Mouse (Mus musculus) cerebellum, postnatal 36 days (tissue): ENCODE data around the gene Scgb1b30.
"Not testable (repeated sequence)": the region's sequence is repeated elsewhere in the genome, so short reads cannot be mapped to it uniquely, and the experiment has no call there.

Source experiments
- DNase-seq, 2 experiments: peaks; one replicate each; pipeline ENCODE4 v3.0.0; 2021 to 2022; ENCODE audit warnings: mixed read lengths in 2 of 2

Gene Scgb1b30

DNA sequence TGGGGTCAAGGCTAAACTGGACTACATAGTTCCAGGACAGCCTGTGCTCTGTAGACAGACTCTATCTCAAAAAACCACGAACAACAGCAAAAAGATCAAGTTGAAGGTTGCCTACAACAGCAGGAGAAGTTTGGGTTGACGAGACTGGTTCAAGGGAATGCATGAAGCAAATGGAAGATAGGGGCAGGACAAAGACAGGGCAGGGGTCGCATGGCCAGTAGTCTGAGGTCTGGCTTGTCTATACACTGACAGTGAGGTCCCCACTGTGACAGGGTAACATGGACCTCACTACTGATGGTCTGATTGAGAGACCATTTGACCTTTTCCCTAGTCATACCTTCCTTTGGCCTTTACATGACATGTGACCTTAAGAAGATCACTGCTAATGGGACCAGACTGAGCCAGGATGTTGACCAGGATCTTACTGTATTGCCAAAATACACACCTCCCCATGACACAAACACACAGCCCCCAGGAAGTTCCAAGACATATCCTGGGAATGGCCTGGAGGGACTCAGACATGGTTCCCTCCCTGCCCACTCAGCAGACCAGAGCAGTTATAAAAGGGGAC, at the start of gene Scgb1b30:
Gene Scgb1b30, plus strand, starts transcription at position 521 of the 571 bp plus-strand sequence.
- no peak for DNase-seq

DNA sequence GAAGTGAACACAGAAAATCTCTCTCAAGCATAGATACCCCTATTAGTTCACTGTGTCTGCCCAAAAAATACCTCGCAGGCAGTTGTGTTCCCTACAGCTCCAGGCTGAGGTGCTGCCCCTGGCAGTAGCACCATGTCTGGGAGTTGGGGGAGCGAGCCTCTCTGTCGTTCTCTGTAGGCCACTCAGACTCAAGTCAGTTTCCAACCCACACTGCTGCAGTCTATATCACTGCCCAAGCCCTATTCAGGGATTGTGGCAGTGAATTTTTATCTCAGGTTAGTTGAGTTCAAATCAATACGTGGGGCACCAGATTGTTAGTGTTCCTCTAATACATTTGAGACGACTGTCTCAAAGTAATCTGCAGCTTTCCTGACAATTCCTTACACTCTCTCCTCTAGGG, 27.1 kb upstream of the Scgb1b30 start:
- not testable (repeated sequence) for DNase-seq

DNA sequence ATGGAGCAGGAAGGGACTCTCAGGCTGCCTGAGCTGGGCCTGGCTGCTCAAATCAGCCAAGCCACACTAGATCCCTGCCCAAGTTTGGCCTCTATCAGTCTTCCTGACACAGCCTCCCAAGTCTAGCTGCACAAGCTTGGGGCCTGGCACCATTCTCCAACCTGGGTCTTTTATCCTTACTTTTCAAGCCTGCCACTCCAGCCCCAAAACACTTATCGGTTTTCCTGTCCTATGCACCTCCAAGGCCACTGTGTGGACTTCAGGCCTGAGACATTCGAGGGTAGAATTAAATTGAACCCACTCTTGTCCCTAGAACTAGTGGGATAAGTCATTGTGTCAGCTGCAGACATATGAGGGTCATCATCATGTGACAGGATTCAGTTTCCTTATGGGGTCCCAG, 4.8 kb downstream of the Scgb1b30 start:
- no peak for DNase-seq

DNA sequence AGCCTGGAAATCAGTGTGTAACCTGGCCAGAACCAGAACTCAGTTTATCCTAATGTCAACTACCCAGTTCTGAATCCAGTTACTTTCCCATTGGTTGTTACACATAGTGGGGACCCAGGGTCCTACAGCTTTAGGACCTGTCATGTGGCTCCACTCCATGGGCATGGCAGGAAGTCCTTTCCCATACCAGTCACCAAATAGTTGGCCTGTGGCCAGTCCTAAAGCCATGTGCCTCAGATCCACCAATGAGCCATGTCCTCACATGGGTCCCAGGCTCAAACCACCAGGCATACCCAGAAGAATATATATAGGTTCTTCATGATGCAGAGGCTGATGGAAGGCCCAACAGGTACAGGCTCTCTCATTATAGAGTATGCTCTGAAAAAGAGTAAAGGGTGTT, 6.0 kb downstream of the Scgb1b30 start:
- DNase-seq = no peak

DNA sequence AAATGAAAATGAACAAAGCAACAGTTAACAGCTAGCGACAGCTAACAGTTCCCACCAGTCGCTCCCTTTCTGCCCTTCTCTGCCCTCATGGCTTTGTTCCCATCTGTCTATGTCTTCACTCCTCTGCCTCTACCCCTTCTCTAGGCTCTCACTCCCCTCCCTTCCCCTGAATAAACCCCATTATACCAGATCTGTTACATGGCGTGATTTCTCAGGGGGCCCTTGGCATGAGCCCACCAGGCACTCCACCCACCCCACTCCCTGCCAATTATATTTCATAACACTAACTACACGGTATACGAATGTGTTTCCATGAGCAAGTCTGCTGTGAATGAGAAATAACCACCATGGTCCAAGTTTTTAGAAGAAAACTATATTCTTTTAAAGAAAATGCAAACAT, 14.0 kb downstream of the Scgb1b30 start:
- no peak for DNase-seq

DNA sequence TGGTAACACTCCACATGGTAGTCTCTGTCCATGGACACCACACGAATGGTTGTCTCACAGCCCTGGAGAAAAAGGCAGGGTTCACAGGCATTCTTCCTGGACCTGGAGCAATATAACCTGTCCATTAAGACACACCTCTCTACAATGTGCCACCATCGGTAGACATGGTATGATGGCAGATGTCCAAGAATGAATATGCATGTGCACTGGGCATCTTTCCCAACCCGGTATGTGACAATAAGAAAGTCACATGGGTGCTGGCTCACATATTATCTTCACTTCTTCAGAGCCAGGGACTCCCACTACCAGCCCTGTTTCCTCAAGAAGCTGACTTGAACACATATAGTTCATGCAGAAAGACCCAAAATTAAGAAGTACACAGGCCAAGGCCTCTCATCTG, 21.4 kb downstream of the Scgb1b30 start:
- no peak for DNase-seq

DNA sequence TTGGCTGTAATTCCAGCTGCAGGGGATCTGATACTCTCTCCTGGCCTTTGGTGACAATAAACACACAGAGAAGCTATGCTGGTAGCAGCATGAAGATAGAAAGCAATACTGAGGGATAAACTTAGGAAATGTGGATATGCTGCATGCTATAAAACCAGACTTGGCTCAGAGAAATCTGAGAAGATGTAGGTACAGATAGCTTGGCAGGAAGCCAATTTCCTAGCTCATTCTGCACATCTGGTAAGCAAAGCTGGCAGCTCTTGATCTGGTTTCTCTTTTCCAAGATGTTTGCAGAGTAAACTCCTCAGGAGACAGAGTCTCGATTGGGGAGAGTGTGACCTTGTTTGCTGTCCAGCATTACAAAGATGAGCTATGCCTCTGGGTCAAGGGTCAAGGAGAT, 25.4 kb downstream of the Scgb1b30 start:
- DNase-seq = not testable (repeated sequence)

DNA sequence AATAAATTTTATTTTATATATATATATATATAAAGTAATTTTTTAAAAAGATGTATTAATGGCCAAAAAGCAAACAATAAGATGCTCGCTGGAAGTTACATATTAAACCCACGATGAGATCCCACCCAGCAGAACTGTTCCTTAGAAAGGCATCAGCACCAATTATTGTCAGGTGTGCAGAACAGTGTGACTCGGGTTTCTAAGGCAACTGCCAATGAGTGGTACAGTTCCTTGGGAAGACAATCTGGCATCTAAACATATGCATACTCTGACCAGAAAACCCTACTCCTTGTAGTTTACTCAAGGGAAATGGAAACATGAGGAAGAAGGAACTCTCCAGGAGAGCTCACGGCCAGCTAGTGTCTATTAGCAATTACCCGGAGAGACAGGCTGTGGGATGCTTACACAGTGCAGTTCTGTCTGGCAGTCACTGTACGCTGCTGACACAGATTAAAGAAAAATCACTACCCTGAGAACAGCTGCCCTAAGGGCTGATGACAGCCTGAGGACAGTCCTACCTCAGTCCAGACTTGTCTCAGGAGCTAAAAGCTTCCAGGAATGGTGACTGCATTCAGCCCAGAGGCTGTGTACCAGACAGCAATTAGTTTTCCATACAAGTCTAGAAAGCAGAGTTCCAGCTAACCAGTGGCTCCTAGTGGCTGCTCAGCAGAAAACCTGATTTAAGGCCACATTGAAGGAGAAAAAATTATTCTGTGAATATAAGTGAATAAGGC, 27.9 kb downstream of the Scgb1b30 start:
- DNase-seq = no peak

DNA sequence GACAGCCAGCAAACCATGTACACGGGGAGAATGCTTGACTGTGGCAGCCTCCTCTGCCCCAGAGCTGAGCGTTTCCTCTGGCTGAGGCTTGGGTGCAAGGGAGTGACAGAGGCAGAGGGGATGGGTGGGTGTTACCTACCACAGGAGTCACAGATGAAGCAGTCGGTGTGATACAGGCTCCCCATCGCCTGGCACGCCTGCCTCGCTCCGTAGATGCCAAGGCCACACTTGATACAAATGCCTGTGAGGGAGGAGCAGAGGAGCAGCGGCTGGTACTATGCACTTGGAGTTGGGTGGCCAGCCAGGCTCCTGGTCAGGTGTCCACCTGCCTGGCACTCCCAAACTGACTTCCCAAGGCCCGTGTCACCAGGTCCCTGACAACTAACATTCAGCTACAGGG, 30.1 kb downstream of the Scgb1b30 start:
- DNase-seq = no peak

DNA sequence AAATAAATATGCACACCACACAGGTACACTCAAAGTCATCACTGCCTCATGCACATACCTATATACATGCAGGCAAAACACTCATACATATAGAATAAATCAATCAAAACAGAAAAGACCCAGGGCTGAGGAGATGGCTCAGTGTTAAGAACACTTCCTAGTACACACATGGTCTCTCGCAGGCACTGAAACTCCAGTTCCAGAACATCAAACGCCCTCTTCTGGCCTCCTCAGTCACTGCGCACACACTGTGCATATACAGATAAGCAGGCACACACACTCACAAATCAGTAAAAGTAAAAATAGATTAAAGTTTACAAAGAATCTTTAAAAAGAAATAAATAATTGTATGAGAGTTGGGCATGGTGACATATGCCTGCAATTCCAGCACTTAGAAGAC, 31.1 kb downstream of the Scgb1b30 start:
- no peak for DNase-seq

DNA sequence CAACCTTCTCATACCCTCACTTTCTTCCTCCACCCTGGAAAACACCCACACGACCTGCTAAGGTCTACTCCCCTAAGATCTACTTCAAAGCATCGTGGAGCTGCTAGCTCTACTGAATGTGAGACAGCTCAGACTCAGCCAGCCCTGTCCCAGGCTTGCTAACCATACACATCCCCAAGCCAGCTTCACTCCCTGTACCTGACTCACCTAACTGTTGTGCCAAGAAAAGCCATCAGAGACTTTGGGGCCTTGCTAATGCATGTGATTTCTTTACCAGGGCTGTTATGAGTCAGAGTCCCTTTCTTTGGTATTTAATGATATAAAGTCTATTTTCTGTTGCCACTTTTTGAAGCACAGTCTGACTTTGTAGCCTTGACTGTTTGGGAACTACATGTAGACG, 35.9 kb downstream of the Scgb1b30 start:
- DNase-seq = no peak

DNA sequence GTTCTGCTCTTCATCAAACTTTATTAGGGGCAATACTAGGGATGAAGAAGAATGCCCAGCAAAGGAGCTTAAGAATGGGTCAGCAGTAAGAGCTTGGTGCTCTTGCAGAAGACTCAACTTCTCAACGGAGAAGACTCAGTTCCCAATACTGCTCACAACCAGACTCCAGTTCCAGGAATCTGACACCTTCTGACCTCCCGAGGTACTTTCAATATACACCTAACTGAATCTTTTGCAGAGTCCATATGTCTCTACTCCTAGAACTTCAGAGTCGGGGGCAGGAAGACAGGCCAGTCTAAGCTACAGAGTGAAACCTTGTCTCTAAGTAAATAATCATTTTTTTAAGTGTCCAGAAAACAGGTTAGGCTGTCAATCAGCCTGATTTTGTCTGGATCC, 36.7 kb downstream of the Scgb1b30 start:
- DNase-seq = no peak

DNA sequence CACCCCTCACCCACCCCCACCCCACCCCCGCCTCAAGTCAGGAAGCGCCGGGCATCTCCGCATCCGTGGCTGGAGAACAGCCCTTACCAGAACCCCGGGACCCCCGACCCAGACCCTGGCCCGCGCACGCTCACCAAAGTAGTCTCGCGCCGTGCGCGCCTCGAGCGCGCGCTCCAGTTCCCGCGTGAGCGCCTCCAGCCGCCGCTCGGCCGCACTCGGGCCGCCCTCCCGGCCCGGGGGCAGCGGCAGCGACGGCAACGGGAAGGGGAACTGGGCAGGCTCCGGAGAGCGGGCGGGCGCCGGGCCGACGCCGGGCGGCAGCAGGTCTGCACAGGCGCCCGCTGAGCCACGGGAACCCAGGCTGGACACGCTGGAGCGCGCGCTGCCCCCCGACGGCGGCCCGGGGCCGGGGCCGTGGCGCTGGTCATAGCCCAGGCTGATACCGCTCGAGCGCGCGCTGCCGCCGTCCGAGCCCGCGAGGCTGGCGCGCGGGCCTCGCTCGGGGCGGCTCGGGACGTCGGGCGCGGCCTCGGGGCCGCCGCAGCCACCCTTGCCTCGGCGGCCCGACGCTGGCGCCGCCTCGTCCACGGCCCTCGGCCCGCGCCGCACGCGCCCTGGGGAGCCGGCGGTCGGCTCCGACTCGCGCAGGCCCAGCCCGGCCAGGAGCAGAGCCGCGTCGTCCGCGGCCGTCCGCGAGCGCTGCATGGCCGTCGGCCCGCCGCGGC, 37.3 kb downstream of the Scgb1b30 start:
- DNase-seq = no peak

DNA sequence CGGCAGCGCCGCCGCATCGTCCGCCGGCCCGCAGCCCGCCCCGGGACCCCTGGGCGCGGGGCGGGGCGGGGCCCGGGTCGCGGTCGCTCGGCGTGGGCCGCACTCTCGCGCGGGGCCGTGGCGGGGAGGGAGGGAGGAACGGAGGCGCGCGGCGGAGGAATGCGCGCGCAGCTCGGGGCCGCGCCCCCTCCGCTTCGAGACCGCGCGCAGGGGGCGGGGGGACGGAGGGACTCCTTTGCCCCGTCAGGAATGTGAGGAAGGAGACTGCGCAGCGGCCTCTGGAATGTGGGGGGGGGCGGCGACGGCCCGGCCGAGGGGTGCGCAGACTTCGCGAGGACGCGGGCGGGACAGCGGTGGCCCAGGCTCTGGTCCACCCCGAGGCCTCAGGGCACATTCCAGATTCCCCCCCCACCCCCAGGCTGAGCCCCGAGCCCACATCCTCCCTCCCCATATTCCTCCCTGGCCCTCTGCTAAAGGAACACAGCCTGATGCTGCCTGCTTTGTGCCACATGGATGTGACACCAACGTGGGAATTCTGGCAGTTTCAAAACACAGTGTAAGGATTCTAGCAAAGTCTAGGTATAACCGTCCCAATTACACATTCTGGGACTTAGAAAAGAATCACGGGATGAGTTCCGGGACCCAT, 38.0 kb downstream of the Scgb1b30 start, which contains the start of gene Wtip:
Gene Wtip, minus strand, starts transcription at position 152 of the 646 bp plus-strand sequence.
- peak; percentile 27 to 49 for DNase-seq

DNA sequence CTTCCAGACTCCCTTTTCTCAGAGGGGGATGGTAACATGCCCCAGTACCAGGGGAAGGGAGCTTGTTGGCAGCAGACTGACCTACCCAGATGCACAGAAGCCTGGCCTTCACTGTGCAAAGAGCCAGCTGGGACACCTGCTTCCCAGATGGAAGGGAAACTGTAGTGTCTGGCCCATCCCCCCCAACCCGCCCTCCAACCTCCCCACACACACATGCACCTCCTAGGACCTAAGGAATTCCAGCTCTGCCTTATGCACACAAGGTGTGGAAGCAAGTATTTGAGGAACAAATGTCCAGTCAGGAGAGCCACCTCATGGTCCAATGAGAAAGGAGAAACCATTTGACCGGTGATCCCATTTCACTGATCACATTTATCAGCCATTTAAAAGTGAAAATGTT, 39.1 kb downstream of the Scgb1b30 start:
- no peak for DNase-seq

DNA sequence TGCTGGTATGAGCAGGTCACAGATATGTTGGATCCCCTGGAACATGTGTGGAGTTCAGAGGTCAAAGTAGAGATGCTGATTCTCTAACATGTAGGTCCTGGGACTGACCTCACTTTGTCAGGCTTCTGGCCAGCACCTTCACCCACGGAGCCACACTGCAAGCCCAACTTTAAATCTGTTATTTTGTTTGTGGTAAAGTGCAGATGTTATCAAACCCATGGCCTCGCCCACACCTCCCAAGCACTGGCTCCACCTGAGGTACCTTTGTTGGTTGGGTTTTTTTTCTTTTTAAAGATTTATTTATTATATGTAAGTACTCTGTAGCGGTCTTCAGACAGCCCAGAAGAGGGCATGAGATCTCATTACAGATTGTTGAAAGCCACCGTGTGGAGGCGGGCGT, 44.3 kb downstream of the Scgb1b30 start:
- DNase-seq = no peak

DNA sequence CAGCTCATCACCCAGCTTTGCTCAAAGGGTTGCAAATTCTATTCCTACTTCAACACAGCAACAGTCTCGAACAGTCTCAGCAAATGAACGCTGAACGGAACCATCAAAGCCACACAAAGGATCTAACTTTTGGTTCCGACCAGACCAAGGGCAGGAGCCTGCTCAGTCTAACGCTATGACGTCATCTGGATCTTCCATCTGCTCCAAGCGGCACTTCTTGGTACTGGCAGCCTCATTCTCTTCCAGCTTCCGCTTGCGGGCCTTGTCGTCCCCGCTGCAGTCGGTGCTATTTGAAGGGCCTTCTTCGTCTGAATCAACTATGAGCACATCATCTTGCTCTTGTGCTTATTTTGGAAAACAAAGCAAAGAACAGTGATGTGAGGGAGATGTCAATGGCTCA, 45.9 kb downstream of the Scgb1b30 start:
- DNase-seq = no peak

DNA sequence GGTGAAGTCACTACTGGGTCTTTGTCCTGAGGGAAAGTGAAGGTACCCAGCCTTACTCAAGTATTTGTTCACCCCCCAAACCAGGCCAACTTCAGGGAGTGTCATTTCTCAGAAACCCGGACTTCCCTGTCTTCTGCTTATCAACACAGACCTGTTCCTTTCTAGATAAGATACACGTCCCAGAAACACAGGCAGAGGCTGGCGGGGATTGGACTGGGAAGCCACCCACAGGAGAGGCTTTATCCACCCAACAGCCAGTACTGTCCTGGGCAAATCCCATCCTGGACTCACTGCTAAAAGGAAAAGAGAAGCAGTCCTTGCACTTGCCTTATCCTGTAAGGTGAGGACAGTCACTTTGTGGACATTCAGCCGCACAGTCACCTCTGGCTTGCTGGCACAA, 52.0 kb downstream of the Scgb1b30 start:
- no peak for DNase-seq
